Mouse (Mus musculus): Measurements from ENCODE around the gene 9530068E07Rik. TPM values are rescaled to one million over a fixed set of nuclear protein-coding genes. Genes with fewer than 3 reads are reported as not detected.

Gene 9530068E07Rik
- total and polyA plus RNA-seq, 3 experiments, result 71.1 to 96.3 (median 73.9) TPM

DNA sequence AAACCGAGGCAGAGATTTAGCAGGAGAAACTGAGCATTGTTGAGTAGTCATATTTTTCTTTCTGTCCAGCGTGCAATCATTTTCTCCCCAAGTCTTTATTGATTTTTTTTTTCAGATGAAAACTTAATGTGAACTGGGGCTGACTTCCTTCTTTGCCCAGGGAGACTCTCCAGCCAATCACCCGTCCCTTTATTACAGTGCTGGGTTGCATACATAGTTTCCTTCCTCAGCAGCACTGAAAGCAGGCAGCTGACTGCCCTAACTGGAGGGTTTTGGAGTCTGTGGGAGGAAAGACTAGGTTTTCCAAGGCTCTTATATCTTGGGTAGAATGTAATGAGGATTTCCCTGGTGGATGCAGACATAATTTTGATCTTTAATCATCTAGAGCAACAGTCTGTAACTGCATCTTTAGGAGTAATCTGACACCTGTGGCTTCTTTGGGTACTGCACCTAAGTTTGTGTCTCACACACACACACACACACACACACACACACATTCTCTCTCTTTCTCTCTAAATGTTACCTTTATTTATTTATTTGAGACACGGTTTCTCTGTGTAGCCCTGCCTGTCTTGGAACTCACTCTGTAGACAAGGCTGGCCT lies 1.3 kb downstream of the 9530068E07Rik start:
- no peak for TF ChIP-seq POLR2A (IDR thresholded peaks at IDR 0.05; ENCODE audit: insufficient read depth, low read depth, low read length)
- peak; percentile 34 for TF ChIP-seq CTCF (IDR thresholded peaks at IDR 0.05)
- no peak for TF ChIP-seq EP300 (IDR thresholded peaks at IDR 0.05; ENCODE audit: insufficient read depth, low read depth, low read length)
- Histone ChIP-seq H3K4me1 (ENCODE audit: control insufficient read depth, insufficient read depth, low read length) (peaks cover 3% of the 10 kb centered on the region), H3K27ac (no peak overlapping the region; the same call in 1 of the 2 replicates), H3K27me3 (ENCODE audit: control insufficient read depth, insufficient read depth, low read length) (no peaks in the 10 kb centered on the region), H3K9ac (ENCODE audit: low read depth, low read length) (no peak overlapping the region), H3K4me3 (peak overlapping the region; percentile 92), H3K79me2 (replicated peaks; ENCODE audit: control insufficient read depth, insufficient read depth, low read length) (peaks cover 6% of the 10 kb centered on the region), H3K36me3 (ENCODE audit: control insufficient read depth, insufficient read depth, low read length) (no peaks in the 10 kb centered on the region)
- intact Hi-C loops (cut with DNase I), result no loop called here
- DNase-seq, result no peak
- 80% methylated on average over 4 of the region's 4 CpGs for WGBS

DNA sequence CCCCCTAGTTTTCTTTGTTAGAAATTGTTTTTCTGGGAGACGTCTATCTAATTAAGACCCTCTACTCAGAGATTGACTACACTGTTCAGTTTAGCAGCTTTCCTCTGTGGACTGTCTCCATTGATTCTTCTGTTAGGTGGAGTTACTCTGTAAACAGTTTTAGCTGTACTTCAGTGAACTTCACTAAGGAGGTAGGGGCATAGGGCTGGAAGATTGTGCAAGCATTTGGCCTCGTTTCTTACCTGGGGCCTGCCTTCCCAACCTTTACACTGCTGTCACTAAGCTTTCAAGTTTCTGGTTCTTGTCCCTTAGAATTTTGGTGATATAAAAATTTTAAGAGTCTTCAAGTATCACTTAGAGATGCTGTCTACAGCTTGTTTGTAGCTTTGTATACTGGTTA lies 5.2 kb downstream of the 9530068E07Rik start:
- Histone ChIP-seq H3K4me3 (no peak overlapping the region), H3K79me2 (replicated peaks; ENCODE audit: control insufficient read depth, insufficient read depth, low read length) (peaks cover 6% of the 10 kb centered on the region), H3K36me3 (ENCODE audit: control insufficient read depth, insufficient read depth, low read length) (no peaks in the 10 kb centered on the region), H3K27me3 (ENCODE audit: control insufficient read depth, insufficient read depth, low read length) (no peaks in the 10 kb centered on the region), H3K27ac (no peak overlapping the region), H3K4me1 (ENCODE audit: control insufficient read depth, insufficient read depth, low read length) (peaks cover 3% of the 10 kb centered on the region), H3K9ac (ENCODE audit: low read depth, low read length) (no peak overlapping the region)
- no peak for DNase-seq
- intact Hi-C loops (cut with DNase I), result no loop called here
- whole genome bisulfite sequencing, result 67% methylated on average over 2 of the region's 2 CpGs
- no peak for TF ChIP-seq POLR2A (IDR thresholded peaks at IDR 0.05; ENCODE audit: insufficient read depth, low read depth, low read length)

DNA sequence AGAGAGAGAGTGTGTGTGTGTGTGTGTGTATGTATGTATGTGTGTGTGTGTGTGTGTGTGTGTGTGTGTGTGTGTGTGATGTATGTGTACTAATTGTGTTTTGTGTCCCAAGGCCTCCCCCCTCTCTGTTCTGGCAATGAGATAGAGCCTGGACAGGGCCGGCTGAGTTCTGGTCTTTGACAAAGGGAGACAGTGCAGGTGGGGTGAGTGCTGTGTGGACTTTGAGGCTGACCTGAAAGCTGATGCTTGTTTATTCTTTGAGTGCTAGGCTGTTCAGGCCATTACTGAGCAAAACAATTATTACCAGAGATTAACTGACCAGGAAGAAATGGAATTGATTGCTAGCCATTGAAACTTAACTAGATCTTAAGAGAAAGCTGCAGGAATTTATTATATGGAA lies 6.3 kb downstream of the 9530068E07Rik start:
- intact Hi-C loops (cut with DNase I), result no loop called here
- peaks cover 5% of the 10 kb centered on the region for H3K79me2 ChIP-seq (replicated peaks; ENCODE audit: control insufficient read depth, insufficient read depth, low read length)
- no peak overlapping the region for H3K27ac ChIP-seq
- no peaks in the 10 kb centered on the region; the same call in 1 of the 2 replicates for H3K4me1 ChIP-seq (ENCODE audit: control insufficient read depth, insufficient read depth, low read length)
- no peak for DNase-seq
- H3K36me3 ChIP-seq (ENCODE audit: control insufficient read depth, insufficient read depth, low read length), result no peaks in the 10 kb centered on the region
- no peak overlapping the region for H3K9ac ChIP-seq (ENCODE audit: low read depth, low read length)
- H3K27me3 ChIP-seq (ENCODE audit: control insufficient read depth, insufficient read depth, low read length), result no peaks in the 10 kb centered on the region
- no peak overlapping the region for H3K4me3 ChIP-seq
- WGBS, result 25% methylated on average over 1 of the region's 1 CpGs
- TF ChIP-seq CTCF (IDR thresholded peaks at IDR 0.05), result no peak
- TF ChIP-seq EP300 (IDR thresholded peaks at IDR 0.05; ENCODE audit: insufficient read depth, low read depth, low read length), result no peak
- no peak for TF ChIP-seq POLR2A (IDR thresholded peaks at IDR 0.05; ENCODE audit: insufficient read depth, low read depth, low read length)

DNA sequence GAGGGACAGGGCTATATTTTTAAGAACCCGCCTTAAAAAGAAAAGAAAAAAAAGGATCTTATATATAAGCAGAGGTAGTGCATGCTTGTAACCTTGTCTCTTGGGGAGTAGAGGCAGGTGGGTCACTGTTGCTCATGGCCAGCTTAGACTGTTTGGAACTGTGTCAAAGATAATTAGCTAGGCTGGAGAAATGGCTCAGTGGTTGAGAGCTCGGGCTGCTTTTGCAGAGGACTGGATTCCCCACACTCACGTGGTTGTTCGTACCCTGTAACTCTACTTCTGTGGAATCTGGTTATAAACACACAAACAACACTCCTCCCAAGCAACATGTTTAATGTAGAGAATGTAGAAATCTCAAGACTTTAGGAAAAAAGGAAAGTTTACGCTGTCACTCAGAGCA lies 8.0 kb downstream of the 9530068E07Rik start:
- no peak overlapping the region for H3K4me3 ChIP-seq
- intact Hi-C loops (cut with DNase I), result no loop called here

DNA sequence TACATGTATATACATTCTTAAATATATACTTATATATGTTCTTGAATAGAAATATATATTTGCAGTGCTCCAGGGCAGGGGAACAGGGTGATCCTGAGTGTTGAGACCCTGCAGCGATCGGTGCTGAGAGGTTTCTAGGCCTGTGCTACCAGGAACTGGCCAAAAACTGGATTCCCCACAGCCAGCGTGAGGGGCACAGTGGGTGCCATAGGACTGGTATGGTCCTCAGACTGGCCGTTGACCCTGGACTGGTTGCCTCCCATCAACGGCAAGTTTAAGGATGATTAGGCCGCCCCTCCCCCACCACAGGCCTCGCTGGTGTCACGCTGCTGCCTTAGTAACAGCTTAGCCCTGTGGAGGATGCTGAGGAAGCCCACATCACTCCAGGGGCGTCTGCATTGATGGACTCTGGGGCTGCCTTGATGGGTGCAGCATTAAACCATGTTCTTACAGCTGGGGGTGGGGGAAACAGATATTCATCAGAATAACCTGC lies 9.0 kb downstream of the 9530068E07Rik start:
- H3K9ac ChIP-seq (ENCODE audit: low read depth, low read length), result no peak overlapping the region

More for the DNA sequence above, 8.0 kb downstream of the 9530068E07Rik start:
- no peak for DNase-seq
- H3K36me3 ChIP-seq (ENCODE audit: control insufficient read depth, insufficient read depth, low read length), result no peaks in the 10 kb centered on the region
- H3K4me1 ChIP-seq (ENCODE audit: control insufficient read depth, insufficient read depth, low read length), result no peaks in the 10 kb centered on the region; the same call in 1 of the 2 replicates
- no peak for TF ChIP-seq CTCF (IDR thresholded peaks at IDR 0.05)
- no peak for TF ChIP-seq POLR2A (IDR thresholded peaks at IDR 0.05; ENCODE audit: insufficient read depth, low read depth, low read length)
- TF ChIP-seq EP300 (IDR thresholded peaks at IDR 0.05; ENCODE audit: insufficient read depth, low read depth, low read length), result no peak
- WGBS, result 82% methylated on average over 5 of the region's 5 CpGs
- H3K27me3 ChIP-seq (ENCODE audit: control insufficient read depth, insufficient read depth, low read length), result no peaks in the 10 kb centered on the region
- H3K27ac ChIP-seq, result no peak overlapping the region
- no peak overlapping the region for H3K9ac ChIP-seq (ENCODE audit: low read depth, low read length)
- peaks cover 2% of the 10 kb centered on the region; the same call in 1 of the 2 replicates for H3K79me2 ChIP-seq (replicated peaks; ENCODE audit: control insufficient read depth, insufficient read depth, low read length)

DNA sequence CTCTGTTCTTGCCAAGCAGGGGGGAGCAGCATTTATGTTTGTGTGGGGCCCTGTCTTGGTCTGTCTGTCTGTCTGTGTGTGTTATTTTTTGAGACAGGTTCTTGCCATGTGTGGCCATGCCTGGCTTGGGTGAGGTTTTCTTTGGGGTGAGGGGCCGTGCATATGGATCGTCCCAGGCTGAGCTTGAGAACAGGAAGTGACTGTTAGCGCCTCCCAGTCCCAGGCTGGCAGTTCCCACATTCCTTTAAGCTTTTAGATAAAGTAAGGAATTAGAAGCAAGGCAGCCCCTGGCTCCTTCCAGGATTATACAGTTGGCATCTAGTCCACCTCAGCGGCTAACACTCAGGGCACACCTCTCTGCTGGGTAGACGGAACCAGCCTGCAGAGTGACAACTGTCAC lies 13.1 kb downstream of the 9530068E07Rik start:
- no peaks in the 10 kb centered on the region for H3K36me3 ChIP-seq (ENCODE audit: control insufficient read depth, insufficient read depth, low read length)
- TF ChIP-seq POLR2A (IDR thresholded peaks at IDR 0.05; ENCODE audit: insufficient read depth, low read depth, low read length) (no peak), CTCF (IDR thresholded peaks at IDR 0.05) (no peak), EP300 (IDR thresholded peaks at IDR 0.05; ENCODE audit: insufficient read depth, low read depth, low read length) (no peak)
- 39% methylated on average over 5 of the region's 5 CpGs for WGBS
- intact Hi-C loops (cut with DNase I), result no loop called here
- H3K9ac ChIP-seq (ENCODE audit: low read depth, low read length), result no peak overlapping the region
- no peak for DNase-seq
- no peak overlapping the region for H3K27ac ChIP-seq
- H3K27me3 ChIP-seq (ENCODE audit: control insufficient read depth, insufficient read depth, low read length), result no peaks in the 10 kb centered on the region
- no peaks in the 10 kb centered on the region for H3K79me2 ChIP-seq (replicated peaks; ENCODE audit: control insufficient read depth, insufficient read depth, low read length)
- no peak overlapping the region for H3K4me3 ChIP-seq
- H3K4me1 ChIP-seq (ENCODE audit: control insufficient read depth, insufficient read depth, low read length), result no peaks in the 10 kb centered on the region

More for the DNA sequence above, 9.0 kb downstream of the 9530068E07Rik start:
- no peak overlapping the region for H3K27ac ChIP-seq
- intact Hi-C loops (cut with DNase I), result no loop called here
- no peak for TF ChIP-seq CTCF (IDR thresholded peaks at IDR 0.05)
- H3K4me1 ChIP-seq (ENCODE audit: control insufficient read depth, insufficient read depth, low read length), result no peaks in the 10 kb centered on the region; the same call in 1 of the 2 replicates
- H3K4me3 ChIP-seq, result no peak overlapping the region
- no peaks in the 10 kb centered on the region for H3K27me3 ChIP-seq (ENCODE audit: control insufficient read depth, insufficient read depth, low read length)
- 80% methylated on average over 9 of the region's 9 CpGs for WGBS
- H3K79me2 ChIP-seq (replicated peaks; ENCODE audit: control insufficient read depth, insufficient read depth, low read length), result no peaks in the 10 kb centered on the region
- no peaks in the 10 kb centered on the region for H3K36me3 ChIP-seq (ENCODE audit: control insufficient read depth, insufficient read depth, low read length)
- no peak for DNase-seq
